Mouse (Mus musculus) CD4-positive, CD25-positive, alpha-beta regulatory T cell, adult 9 weeks (primary cell): ENCODE measurements around the gene Vmn1r11. TPM values are rescaled to one million over a fixed set of nuclear protein-coding genes. Genes with fewer than 3 reads are reported as not detected.

Source experiments
- polyA plus RNA-seq: library from polyadenylated mRNA; unstranded; fragments of 100-300 nt; shearing (Covaris generic); gene quantifications from one replicate; pipeline ENCODE4 v1.2.1, GENCODE M21; 2017

Vmn1r11 gene
- polyA plus RNA-seq = not detected

GRCm38 (mm10) chr6:57133155-57133554 is at the start of gene Vmn1r11:
TSS of gene Vmn1r11 (plus strand) at chr6:57133455.

DNA sequence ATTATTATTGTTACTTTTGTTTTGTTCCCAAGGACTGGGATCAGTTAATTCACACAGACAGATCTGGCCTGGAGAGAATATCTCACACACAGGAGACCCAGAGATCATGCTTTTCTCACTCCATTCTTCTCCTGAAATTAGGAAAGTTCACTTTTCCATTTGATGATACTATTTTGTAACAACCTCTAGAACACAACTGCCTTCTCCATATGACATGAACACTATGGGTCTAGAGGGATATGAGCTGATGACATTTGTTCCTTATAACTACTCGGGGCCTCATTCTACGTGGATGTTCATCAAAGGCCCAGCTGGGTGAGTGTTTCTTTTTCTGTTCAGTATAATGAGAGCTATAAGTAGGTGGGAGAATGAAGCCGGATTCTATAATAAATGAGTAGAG is 24.1 kb upstream of the Vmn1r11 start, which contains the start of gene Vmn1r10:
Gene Vmn1r10, plus strand, starts transcription at position 301 of the 400 bp plus-strand sequence.

GRCm38 (mm10) chr6:57156619-57157018 is 23.4 kb downstream of the Vmn1r11 start, which contains the start of gene Vmn1r12:
TSS of gene Vmn1r12 (plus strand) at chr6:57156919.

Other genes with a start within 250 kb of the Vmn1r11 start
- 45.3 TPM for gene Nt5c3, start 209.5 kb upstream of the Vmn1r11 start, polyA plus RNA-seq
- 0.48 TPM for gene Vmn1r4, start 209.4 kb upstream of the Vmn1r11 start, polyA plus RNA-seq
- gene Vmn1r5, start 163.2 kb upstream of the Vmn1r11 start, polyA plus RNA-seq = not detected
- gene Vmn1r6, start 136.2 kb upstream of the Vmn1r11 start, polyA plus RNA-seq = not detected
- not detected for gene Vmn1r7, start 108.1 kb upstream of the Vmn1r11 start, polyA plus RNA-seq
- gene Vmn1r8, start 101.2 kb upstream of the Vmn1r11 start, polyA plus RNA-seq = not detected
- gene Vmn1r9, start 66.7 kb upstream of the Vmn1r11 start, polyA plus RNA-seq = not detected
- gene Vmn1r10, start 24.0 kb upstream of the Vmn1r11 start, polyA plus RNA-seq = not detected
- gene Vmn1r12, start 23.5 kb downstream of the Vmn1r11 start, polyA plus RNA-seq = 0.04 TPM
- gene Vmn1r13, start 69.8 kb downstream of the Vmn1r11 start, polyA plus RNA-seq = 0.21 TPM
- not detected for gene Vmn1r14, start 98.2 kb downstream of the Vmn1r11 start, polyA plus RNA-seq
- not detected for gene Vmn1r15, start 124.5 kb downstream of the Vmn1r11 start, polyA plus RNA-seq
- gene Vmn1r16, start 196.0 kb downstream of the Vmn1r11 start, polyA plus RNA-seq = not detected
- gene Vmn1r17, start 230.3 kb downstream of the Vmn1r11 start, polyA plus RNA-seq = not detected